Mouse (Mus musculus): ENCODE measurements around the gene Unc93a.
"Not testable (repeated sequence)": the region's sequence is repeated elsewhere in the genome, so short reads cannot be mapped to it uniquely, and the experiment has no call there.

Gene Unc93a

DNA sequence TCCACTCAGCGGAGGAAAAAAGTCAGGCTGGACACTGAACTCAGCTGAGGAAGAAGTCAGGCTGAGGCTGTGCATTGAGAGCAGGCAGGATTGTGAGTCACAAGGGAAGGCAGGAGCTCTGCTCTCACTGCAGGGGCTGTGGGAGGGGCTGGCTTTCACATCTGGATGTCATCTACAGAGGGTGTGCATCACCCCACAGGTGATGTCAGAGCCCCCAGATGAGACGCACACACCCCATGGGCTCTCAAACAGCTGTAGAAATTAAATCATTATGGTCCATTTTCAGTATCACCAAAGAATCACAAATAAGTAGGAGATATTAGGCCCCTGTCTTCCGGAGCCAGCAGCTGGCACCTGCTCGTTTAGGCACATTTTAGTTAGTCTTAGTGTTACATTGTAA, at the start of gene Unc93a:
TSS of gene Unc93a (minus strand) at position 101 of the 400 bp plus-strand sequence.
- in situ Hi-C loops (cut with MseI, MboI) = not testable (repeated sequence)

DNA sequence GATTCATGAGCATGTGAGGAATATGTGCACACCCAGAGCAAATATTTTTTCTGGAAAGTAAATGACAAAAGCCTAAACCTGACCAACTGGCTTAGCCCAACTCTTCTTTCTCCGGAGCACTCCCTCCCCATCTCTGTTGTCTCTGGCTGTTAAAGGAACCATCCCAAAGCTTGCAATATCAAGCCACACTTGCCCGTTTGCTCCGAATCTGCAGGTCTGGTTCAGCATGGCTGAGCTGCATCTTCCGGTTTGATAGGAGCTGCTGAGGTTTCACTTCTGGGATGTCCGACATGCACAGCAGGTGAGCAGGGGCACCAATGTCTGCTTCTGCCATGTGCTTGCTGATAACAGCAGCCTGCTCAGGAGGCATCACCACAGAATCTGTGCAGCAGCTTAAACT, 48.9 kb upstream of the Unc93a start:
- in situ Hi-C loops (cut with MseI, MboI) = not testable (repeated sequence)

DNA sequence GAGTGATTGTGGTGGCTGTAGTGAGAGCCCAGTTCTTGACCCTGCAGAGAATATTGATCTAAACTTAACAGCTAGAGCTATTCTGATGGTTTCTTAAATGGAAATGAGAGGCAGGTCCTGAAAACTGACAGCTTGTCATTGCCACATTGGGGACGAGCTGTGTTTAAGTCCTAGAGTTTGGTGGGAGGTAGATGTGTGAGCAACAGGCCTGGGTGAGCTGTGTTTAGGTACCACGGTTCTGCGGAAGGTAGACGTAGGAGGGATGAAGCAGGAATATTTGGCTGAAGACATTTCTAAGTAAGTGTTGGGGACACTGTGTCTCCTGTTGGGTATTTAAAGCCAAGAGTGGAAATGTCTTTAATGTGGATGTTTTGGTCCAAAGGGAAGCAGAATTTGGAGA, 47.4 kb upstream of the Unc93a start:
- in situ Hi-C loops (cut with MseI, MboI) = not testable (repeated sequence)

DNA sequence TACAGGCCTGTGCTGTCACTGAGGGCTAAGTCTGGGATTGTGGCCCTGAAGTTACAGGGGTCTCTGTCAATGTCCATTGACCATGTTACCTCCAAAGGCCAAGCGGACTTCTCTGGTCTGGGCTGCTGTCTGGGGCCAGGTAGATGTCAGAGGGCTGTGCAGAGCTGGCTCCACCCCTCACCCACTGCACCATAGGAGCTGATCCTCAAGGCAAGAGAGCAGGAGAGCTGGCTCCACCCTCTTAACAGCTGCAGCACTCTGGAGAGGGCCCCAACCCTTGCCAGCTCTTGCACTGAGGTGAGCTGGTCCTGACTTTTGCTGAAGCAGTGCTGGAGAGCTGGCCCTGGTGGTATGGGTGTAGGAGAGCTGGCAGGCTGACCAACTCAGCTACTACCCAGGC, 46.2 kb upstream of the Unc93a start:
- in situ Hi-C loops (cut with MseI, MboI) = not testable (repeated sequence)

DNA sequence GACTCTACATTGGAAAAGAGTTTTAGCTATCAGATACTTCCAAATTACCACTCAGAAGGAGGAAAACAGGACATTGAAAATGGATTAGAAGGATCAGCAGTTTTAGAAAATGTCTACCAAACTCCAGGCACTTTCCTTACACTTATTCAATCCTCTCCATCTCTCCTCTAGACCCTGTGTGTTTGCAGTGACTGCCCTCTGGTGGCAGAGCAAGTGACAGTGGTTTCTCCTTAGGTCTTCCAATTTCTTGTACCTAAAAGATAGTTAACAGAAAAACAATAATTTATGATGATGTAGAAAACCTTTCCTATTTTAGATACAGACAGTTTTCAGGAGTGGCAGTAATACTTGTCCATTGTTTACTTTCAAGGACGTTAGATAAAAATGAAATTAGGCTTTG, 44.0 kb upstream of the Unc93a start:
- in situ Hi-C loops (cut with MseI, MboI) = not testable (repeated sequence)

DNA sequence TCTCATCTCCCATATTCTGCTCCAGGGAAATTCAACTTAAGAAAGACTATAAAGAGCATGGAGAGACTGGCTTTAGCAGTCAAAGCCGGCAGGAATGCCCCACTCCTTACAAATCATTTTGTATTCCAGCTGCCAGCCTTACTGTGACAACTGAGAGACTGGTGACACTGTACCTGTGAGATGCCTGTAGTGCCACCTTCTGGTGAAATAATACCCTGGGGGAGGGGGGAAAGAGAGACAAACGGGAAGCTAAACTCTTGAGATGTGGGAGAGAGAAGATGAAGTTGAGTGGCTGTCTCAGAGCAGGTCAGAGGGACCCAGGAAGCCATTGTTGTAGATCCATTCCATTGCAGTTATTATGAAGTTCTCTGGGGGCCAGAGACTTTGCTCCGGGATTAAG, 42.4 kb upstream of the Unc93a start:
- in situ Hi-C loops (cut with MseI, MboI) = not testable (repeated sequence)

DNA sequence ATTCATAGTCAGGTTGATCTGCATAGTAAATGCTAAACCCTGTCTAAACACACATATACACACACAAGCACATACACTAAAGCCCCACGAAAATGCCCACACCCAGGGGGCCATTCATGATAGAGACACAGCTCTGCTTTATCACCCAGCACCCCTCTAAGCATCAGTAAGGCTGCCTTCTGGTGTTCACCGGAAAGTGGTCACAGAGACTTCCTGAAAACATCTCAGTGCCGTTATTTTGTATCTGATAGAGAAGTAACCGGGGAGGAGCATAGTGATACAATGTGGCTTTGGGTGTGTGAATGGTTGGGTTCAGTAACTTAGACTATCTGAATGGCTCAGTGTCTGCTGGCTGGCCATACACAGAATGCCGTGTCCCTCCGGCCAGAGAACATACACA, 42.0 kb upstream of the Unc93a start:
- in situ Hi-C loops (cut with MseI, MboI) = not testable (repeated sequence)

DNA sequence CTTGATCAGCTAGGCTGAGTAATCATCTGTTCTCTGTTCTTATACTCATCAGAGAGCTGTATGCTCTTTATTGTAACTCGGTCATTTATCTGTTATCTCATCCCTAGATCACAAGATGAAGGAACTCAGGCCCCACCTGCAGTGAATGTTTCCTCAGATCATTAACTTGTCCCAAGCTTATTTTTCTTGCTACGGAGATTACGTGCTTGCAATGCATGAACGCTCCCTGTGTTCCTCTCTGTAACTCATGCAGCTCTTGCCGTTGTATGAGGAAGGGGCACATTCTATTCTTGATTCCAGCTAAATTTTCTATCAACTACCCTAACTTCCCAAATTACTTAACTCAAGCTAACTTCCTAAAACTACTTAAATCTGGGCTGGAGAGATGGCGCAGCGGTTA, 14.5 kb upstream of the Unc93a start:
- in situ Hi-C loops (cut with MseI, MboI) = not testable (repeated sequence)

DNA sequence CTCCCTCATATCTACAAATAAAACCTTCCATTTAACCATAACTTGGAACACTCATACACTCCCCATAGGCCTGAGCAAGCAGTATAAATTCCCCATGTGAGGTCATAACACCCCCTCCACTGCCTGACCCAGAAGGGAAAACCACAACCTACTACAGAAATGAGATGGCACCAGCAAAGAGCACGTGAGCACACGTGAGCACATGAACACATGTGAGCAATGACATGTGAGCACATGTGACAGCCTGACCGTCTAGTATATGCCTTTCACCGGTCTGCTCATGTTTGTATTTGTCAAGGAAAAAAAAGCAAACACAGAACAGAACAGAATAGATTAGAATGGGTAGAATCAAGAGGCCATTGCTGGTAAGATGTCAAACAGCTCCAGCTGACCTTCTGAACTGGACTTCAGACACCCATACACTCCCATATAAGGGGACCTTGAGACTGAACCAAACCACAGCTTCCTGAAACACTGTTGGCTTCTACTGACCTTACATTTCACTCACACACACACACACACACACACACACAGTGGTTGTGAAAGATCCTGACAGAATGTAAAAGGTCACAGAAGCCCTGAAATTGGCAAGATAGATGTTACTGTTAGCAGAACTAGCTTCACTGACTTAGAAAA, 13.1 kb upstream of the Unc93a start:
- in situ Hi-C loops (cut with MseI, MboI) = not testable (repeated sequence)

DNA sequence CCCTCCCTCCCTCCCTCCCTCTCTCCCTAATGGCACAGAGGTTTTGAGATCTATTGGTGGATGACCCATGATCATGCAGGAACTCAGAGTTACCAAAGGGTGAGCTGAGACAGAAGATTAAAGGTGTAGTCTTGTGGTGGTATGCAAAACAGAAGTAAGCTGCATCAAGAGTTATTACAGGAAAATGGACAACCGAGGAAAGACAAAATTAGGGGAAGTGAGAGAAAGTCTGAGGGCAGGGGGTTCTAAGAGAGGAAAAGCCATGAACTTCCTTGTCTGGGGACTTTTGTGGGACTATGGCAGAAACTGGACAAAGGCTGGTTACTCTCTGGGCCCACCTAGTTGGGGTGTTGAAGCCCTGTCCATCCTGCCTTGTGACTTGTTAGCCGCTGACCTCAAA, 11.1 kb upstream of the Unc93a start:
- in situ Hi-C loops (cut with MseI, MboI) = not testable (repeated sequence)

DNA sequence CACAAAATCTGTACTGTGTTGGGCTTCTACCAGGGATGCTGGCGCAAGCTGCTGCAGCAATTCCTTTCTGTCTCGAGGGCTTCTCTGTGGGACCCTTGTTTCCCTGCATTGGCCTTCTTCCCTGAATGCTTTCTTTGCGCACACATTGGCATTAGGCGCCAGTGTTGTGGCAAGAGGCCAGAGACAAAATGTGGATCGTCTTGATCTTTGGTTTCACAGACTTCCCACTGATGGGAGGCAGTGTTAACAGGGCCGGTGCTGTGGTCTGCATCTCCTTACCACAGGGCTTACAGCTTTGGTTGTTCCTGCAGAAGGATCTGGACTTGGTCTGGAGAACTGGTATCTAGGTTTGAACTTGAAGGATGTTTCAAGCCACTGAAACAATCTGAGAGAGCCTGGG, 3.7 kb upstream of the Unc93a start:
- in situ Hi-C loops (cut with MseI, MboI) = not testable (repeated sequence)

DNA sequence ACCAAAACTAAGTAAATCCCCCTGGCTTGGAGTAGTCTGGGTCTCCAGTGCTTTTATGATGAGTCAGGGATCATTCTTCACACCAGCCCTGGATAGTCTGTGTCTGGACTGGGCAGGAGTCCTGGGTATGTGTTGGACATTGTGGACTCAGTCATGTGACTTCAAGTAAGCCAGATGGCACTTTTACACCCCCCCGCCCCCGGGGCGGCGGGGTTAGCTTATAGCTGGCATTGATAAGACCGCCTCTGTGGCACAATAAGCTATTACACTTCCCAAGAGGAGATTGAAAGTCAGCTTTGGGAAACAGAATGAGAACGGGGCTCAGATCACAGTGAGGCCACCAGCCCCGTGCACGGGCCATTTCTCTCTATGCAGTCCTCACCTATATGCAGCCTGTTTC, 742 bp upstream of the Unc93a start:
- in situ Hi-C loops (cut with MseI, MboI) = not testable (repeated sequence)

DNA sequence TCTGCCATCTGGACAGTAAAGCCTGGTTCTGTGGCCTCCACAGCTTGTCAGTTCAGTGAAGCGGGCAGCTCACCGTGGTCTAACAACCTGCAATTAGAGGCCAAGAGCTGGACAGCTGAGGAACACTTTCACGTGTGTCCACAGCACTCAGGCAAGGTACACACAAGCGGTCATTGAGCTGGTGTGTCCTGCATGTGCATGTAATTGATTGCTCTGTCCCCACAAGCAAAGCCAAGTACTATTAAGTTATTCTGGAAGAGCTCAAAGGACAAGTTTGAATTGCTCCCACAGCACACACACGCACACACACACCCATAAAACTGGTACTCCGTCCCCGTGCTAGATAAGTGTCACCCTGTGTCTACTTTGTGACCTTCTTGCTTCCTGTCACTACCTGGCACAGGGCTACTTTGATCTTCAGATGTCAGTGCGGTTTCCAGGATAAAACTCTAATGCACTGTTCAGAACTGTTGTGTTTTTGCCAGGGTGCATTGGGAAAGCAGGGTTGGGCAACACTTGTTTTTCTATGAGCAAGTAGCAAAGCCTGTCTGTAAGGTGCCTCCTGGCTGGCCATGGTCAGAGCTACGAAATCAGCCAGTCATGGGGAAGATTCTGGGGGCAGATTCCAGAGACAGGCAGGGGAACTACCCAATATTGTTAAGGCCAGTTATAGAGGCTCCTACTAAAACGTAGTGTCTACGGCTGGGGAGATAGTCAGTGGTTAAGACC, 1.7 kb downstream of the Unc93a start:
- in situ Hi-C loops (cut with MseI, MboI) = not testable (repeated sequence)

DNA sequence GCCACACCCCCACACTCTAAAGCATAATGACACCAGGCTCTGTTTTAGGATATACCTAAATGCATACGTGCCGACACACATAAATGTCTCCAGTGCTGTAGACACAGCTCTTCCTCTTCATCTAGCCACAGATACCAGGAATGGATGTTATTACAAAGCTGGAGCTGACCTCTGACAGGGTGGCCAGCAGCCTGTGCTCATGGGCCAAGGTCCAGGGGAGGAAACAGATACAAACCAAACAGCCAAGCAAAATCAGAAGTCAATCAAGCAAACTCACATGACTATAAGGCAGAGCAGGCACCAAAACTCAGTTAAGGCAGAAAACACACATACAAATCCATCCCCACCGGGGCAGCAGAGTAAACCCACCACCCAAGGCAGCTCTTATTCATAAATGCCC, 2.3 kb downstream of the Unc93a start:
- in situ Hi-C loops (cut with MseI, MboI) = not testable (repeated sequence)

DNA sequence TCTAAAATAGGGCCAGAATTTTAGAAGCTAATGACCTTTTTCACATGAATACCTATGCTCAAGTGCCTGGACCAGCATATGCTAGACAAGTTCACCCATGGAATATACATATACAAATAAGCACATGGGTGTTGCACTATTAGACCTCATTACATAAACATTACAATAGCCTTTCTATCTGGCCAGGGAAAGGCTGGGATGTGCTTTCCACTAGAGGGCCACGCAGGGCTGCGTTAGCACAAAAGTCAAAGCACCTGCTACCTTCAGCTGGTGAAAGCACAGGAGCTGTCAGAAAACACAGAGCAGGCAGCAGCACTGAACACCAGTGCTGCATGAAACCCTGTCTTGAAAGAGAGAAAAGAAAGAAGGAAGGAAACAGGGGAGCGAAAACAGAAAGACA, 7.4 kb downstream of the Unc93a start:
- in situ Hi-C loops (cut with MseI, MboI) = not testable (repeated sequence)

DNA sequence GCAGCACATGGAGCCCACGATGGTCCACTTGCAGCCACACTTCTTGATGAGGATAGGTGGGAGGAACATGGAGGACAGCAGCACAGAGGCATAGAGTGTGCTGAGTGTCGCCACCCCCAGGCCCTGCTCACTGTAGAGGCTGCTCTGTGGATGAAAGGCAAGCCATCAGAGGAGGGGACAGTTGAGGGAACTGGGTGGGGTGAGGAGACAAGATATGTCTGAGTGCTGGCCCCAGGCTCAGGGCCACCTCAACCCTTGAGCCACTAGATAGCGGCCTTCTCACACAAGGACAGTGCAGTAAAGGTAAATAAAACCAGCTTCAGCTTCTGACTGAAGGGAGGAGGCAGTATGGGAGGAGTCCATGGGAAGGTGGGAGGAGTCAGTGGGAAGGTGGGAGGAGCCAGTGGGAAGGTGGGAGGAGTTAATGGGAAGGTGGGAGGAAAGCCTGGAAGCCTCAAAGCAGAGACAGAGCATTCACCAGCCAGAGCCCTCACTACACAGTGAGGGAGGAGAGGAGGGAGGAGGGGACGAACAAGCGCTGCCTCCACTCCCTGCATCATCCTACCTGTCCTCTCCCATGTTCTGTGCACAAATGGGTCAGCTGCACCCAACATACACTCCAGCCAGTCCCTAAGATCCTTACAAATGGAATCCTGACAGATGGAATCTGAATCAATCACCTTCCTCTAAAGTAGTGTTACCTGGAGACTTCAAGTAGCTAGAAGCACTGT, 8.1 kb downstream of the Unc93a start:
- in situ Hi-C loops (cut with MseI, MboI) = not testable (repeated sequence)

DNA sequence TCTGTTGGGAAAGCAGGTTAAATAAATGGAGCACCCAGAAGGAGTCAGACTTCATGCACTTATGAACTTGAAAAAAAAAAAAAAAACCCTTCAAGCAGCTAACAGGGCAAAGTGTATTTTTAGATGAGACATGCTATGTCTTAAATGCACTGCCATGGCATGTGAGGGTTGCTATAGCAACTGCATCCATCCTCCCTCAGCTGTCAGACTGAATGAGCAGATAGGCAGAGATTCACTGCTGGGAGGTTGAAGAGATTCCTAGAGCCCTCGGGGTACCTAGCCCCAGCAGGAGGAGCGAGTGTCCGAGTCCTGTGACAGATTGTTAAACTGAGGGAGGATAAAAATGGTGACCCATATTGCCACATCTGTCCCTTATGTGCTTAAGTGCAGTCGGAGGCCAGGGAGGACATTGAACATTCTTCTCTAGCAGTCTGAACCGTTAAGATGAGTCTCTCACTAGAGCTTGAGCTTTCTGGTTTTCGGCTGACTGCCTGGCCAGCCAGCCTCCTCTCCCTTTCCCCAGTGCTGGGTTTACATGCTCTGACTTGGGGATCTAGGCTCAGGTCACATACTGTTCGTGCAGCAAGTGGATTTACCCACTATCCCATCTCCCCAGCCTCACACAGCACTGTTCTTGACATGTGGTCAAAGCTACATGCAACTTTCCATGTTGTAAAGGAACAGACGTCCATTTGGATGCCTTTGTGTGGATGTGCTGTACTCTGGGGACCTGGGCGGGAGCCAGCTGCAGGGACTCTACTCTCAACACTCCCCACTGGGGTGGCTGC, 18.9 kb downstream of the Unc93a start:
- in situ Hi-C loops (cut with MseI, MboI) = not testable (repeated sequence)

DNA sequence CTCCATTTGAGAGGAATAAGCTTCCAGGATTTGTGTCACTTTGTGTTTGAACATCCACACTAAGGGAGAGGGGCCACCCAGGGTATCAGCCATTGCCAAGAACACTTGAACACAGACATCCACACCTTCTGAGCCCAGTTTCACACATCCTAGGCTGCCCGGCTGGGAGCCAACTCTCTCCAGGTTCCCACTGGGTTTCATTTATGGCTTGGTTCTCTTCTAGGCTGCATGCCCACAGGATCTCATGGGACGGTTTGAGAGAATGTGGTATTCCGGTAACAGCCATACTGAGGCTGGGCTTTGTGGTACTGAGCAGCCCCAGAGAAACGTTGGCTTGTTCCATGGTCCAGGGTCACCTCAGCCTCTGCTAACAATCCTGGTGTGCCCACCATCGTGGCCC, 25.0 kb downstream of the Unc93a start:
- in situ Hi-C loops (cut with MseI, MboI) = not testable (repeated sequence)

DNA sequence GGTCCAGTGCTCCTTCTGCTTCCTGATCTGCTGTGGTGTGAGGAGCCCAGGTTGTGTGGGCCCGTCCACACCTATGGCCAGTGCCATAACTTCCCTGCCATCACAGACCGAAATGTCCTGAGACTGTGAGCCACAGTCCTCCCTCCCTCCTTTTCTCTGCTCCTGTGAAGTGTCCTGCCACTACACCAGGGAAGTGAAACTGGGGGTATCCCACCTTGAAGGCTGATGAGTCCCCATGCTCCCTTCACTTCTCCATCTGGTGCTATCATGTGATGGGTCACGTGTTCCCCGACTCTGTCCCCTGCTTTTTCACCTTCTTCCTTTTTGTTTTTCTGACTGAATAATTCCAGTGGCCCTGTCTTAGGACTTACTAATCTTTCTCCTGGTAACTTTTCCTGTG, 38.6 kb downstream of the Unc93a start:
- in situ Hi-C loops (cut with MseI, MboI) = not testable (repeated sequence)

DNA sequence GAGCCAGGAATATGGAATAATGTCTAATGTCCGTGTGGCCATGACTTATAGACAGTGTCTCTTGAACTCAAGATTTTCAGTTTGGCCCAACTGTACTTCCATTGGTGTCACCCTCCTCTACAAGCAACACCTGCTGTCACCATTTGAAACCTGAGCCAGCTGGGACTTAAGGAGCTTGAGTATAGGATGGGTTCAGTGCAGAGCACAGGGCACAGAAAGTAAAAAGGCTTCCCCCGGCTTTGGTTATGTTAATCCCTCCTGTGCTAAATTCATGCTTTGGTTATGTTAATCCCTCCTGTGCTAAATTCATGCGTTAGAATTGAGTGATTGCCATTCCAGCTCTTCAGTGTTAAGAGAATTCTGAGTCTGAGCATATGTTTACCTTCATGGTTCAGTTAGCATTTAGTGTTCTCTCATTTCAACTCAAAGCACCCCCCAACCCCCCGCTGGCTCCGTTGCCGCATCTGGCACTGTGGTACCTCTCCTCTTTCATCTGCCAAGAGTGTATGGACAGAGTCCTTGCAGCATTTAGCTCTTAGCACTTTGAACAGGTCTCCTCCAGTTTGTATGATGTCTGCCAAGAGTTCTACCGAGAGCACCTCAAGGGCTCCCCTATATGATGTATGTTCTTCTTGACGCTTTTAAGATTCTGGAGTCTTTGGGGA, 39.4 kb downstream of the Unc93a start:
- in situ Hi-C loops (cut with MseI, MboI) = not testable (repeated sequence)

DNA sequence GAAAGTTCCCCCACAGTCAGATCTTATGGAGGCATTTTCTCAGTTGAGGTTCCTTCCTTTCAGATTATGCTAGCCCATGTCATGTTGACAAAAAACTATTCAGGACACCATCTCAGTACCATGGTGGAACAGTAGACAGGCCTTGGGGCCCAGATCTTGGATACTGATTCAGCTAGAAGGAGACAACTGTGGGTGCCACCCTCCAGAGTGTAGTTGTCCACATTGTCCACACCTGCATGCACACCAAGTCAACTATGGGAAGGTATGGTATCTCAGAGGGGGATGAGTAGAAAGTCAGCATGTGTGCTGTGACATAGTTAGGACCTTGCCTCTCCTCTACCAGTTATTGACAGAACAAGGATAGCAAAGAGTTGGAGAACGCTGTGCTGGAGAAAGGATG, 40.1 kb downstream of the Unc93a start:
- in situ Hi-C loops (cut with MseI, MboI) = not testable (repeated sequence)
